8 mouse cellular contexts compared by ENCODE assay signal in the genomic region with DNA sequence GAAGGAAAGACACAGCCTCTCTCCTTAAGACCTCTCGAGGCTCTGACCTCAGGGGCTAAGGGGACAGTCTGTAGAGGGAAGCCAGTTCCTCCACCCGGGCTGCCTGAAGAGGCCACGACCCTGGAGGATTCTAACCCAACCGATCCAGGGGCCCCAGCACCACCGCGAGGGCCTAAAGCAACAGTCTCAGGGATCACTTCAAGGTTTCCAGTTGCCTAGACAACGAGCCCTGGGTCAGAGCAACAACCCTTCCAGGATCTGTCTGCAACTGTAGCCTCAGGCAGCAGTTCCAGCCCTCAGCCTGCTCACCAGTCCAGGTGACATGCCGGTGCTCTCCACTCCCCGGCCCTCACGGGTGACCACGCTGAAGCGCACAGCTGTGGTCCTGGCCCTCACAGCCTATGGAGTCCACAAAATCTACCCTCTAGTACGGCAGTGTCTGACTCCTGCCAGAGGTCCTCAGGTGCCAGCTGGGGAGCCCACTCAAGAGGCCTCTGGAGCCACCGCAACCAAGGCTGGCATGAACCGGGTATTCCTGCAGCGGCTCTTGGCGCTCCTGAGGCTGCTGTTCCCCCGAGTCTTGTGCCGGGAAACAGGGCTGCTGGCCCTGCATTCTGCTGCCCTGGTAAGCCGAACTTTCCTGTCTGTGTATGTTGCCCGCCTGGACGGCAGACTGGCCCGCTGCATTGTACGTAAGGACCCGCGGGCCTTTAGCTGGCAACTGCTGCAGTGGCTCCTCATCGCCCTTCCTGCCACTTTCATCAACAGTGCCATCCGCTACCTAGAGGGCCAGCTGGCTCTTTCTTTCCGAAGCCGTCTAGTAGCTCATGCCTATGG. TPM values are rescaled to one million over a fixed set of nuclear protein-coding genes. Genes with fewer than 3 reads are reported as not detected.
DNase-seq lines count a peak whose midpoint lies in the region; ATAC-seq and TF ChIP-seq lines count a peak whose summit lies in the region.

No protein-coding gene starts in this region.

- peak overlapping the region; percentile 21 for H3K4me3 ChIP-seq in C2C12 (ENCODE audit: insufficient read depth, poor library complexity, severe bottlenecking)
- H3K4me3 ChIP-seq in testis, adult 2 months (ENCODE audit: control insufficient read depth, low read depth, low read length): peak overlapping the region; percentile 91

- no peak for TF ChIP-seq CTCF in C2C12 (IDR thresholded peaks at IDR 0.05; ENCODE audit: control insufficient read depth, insufficient read depth, insufficient read length)
- TF ChIP-seq CTCF in testis, adult 2 months (IDR thresholded peaks at IDR 0.05; ENCODE audit: control insufficient read depth, insufficient read depth, insufficient replicate concordance, low read depth, low read length): no peak

- no peaks in the 10 kb centered on the region for H3K27me3 ChIP-seq in C2C12 (ENCODE audit: control insufficient read depth, insufficient read depth, insufficient read length)
- H3K27me3 ChIP-seq in testis, adult 2 months (ENCODE audit: control insufficient read depth, insufficient read depth, low read length): no peaks in the 10 kb centered on the region

- peak; percentile 32 for DNase-seq in CD4-positive, CD25-positive, alpha-beta regulatory T cell, adult 2 months (ENCODE audit: low read depth, low spot score)
- DNase-seq in cerebellum, adult 8-10 months: peak; percentile 41
- DNase-seq in gastrocnemius, postnatal 14 days: peak; percentile 9
- peak; percentile 2 for DNase-seq in kidney, postnatal 14 days

- intact Hi-C loops in gastrocnemius, postnatal 14 days (cut with DNase I; ENCODE audit: low total_unique reads): no loop called here

- H3K27ac ChIP-seq in testis, adult 2 months (ENCODE audit: control insufficient read depth, insufficient read depth, low read depth, low read length): peak overlapping the region; percentile 57

- H3K79me2 ChIP-seq in C2C12 (ENCODE audit: control insufficient read depth, insufficient read depth): peaks cover 26% of the 10 kb centered on the region

- no peak for ATAC-seq in CD4-positive, CD25-positive, alpha-beta regulatory T cell, adult 4 months
- peak; percentile 11 for ATAC-seq in megakaryocyte-erythroid progenitor cell, adult 5-6 weeks (replicated peaks; ENCODE audit: low FRiP score, low TSS enrichment, poor library complexity, severe bottlenecking)

- peaks cover 12% of the 10 kb centered on the region for H3K36me3 ChIP-seq in C2C12 (ENCODE audit: control insufficient read depth, insufficient read depth)
- no peaks in the 10 kb centered on the region for H3K36me3 ChIP-seq in testis, adult 2 months (ENCODE audit: control insufficient read depth, insufficient read depth, low read length)

- H3K4me1 ChIP-seq in testis, adult 2 months (ENCODE audit: control insufficient read depth, insufficient read depth, low read length): peaks cover 10% of the 10 kb centered on the region

- H3ac ChIP-seq in C2C12 (ENCODE audit: control insufficient read depth, insufficient read length, low read depth): peak overlapping the region; percentile 47

- H3K79me3 ChIP-seq in C2C12 (ENCODE audit: low read depth): peaks cover 18% of the 10 kb centered on the region

- TF ChIP-seq POLR2A in testis, adult 2 months (IDR thresholded peaks at IDR 0.05; ENCODE audit: control insufficient read depth, low read depth, low read length): no peak

TF ChIP-seq in C2C12, 6 proteins besides CTCF, POLR2A, EP300 and RAD21:
- TF ChIP-seq FOSL1 (IDR thresholded peaks at IDR 0.05; ENCODE audit: insufficient read depth, low read length, poor library complexity, severe bottlenecking) (no peak), MAX (IDR thresholded peaks at IDR 0.05) (no peak), MYOD1 (IDR thresholded peaks at IDR 0.05; ENCODE audit: control insufficient read depth, insufficient read length, low read depth) (no peak), USF1 (IDR thresholded peaks at IDR 0.05; ENCODE audit: low read depth) (no peak), MYOG (IDR thresholded peaks at IDR 0.05; ENCODE audit: control insufficient read depth, extremely low read depth, insufficient read length) (no peak), CEBPB (IDR thresholded peaks at IDR 0.05; ENCODE audit: low read depth) (no peak)

RNA-seq across cellular contexts. Expression of gene Abcd1, which starts 0.5 kb away (rescaled TPM):
- 10 to 100 TPM; 23.3 to 44.3 TPM for polyA plus RNA-seq in CD4-positive, CD25-positive, alpha-beta regulatory T cell, adult 4 months (2017; shearing (Covaris generic))
- 7.6 TPM for polyA plus RNA-seq in C2C12 (2012; fragmentation: generic; extraction: Trizol)
- total RNA-seq in gastrocnemius, postnatal 14 days (2021): 10 to 100 TPM; 22.2 to 22.9 TPM
- 8.9 and 12.1 TPM in 2 replicates for total RNA-seq in megakaryocyte-erythroid progenitor cell, adult 5-6 weeks (2014; fragmentation: Nextera tagmentation)
- total RNA-seq in megakaryocyte-erythroid progenitor cell, adult 5-6 weeks (2017): 3.5 and 6.4 TPM in 2 replicates
- polyA plus RNA-seq in testis, adult 2 months (2012; rRNA removed): 21.1 and 24.4 TPM in 2 replicates

RNA-seq across cellular contexts. Expression of gene Bcap31, which starts 1.0 kb away (rescaled TPM):
- 100 to 1,000 TPM; 283 to 291 TPM for polyA plus RNA-seq in CD4-positive, CD25-positive, alpha-beta regulatory T cell, adult 4 months (2017; shearing (Covaris generic))
- 185 TPM for polyA plus RNA-seq in C2C12 (2012; fragmentation: generic; extraction: Trizol)
- total RNA-seq in gastrocnemius, postnatal 14 days (2021): 10 to 100 TPM; 60.5 to 68.8 TPM
- 117 and 129 TPM in 2 replicates for total RNA-seq in megakaryocyte-erythroid progenitor cell, adult 5-6 weeks (2014; fragmentation: Nextera tagmentation)
- total RNA-seq in megakaryocyte-erythroid progenitor cell, adult 5-6 weeks (2017): 177 and 215 TPM in 2 replicates
- polyA plus RNA-seq in testis, adult 2 months (2012; rRNA removed): 10.8 and 12.2 TPM in 2 replicates

RNA-seq across cellular contexts. Expression of gene Plxnb3, which starts 40.0 kb away (rescaled TPM):
- polyA plus RNA-seq in CD4-positive, CD25-positive, alpha-beta regulatory T cell, adult 4 months (2017; shearing (Covaris generic)): not detected
- 0.02 TPM for polyA plus RNA-seq in C2C12 (2012; fragmentation: generic; extraction: Trizol)
- 1 to 10 TPM; 1.2 to 1.8 TPM for total RNA-seq in gastrocnemius, postnatal 14 days (2021)
- total RNA-seq in megakaryocyte-erythroid progenitor cell, adult 5-6 weeks (2014; fragmentation: Nextera tagmentation): not detected in 2 replicates
- total RNA-seq in megakaryocyte-erythroid progenitor cell, adult 5-6 weeks (2017): 0.19 TPM in 1 of 2 replicates, not detected in the other
- 0.06 and 0.07 TPM in 2 replicates for polyA plus RNA-seq in testis, adult 2 months (2012; rRNA removed)

RNA-seq across cellular contexts. Expression of gene Slc6a8, which starts 44.0 kb away (rescaled TPM):
- polyA plus RNA-seq in CD4-positive, CD25-positive, alpha-beta regulatory T cell, adult 4 months (2017; shearing (Covaris generic)): under 1 TPM; 0.63 TPM
- 62.8 TPM for polyA plus RNA-seq in C2C12 (2012; fragmentation: generic; extraction: Trizol)
- 10 to 100 TPM; 55.5 to 58.5 TPM for total RNA-seq in gastrocnemius, postnatal 14 days (2021)
- 2.0 TPM in 1 of 2 replicates, not detected in the other for total RNA-seq in megakaryocyte-erythroid progenitor cell, adult 5-6 weeks (2014; fragmentation: Nextera tagmentation)
- total RNA-seq in megakaryocyte-erythroid progenitor cell, adult 5-6 weeks (2017): 0.34 TPM in 1 of 2 replicates, not detected in the other
- 4.9 and 5.7 TPM in 2 replicates for polyA plus RNA-seq in testis, adult 2 months (2012; rRNA removed)

RNA-seq across cellular contexts. Expression of gene Pnck, which starts 57.0 kb away (rescaled TPM):
- polyA plus RNA-seq in CD4-positive, CD25-positive, alpha-beta regulatory T cell, adult 4 months (2017; shearing (Covaris generic)): 1 to 10 TPM; 2.6 to 2.7 TPM
- polyA plus RNA-seq in C2C12 (2012; fragmentation: generic; extraction: Trizol): 0.06 TPM
- 10 to 100 TPM; 15.4 to 16.3 TPM for total RNA-seq in gastrocnemius, postnatal 14 days (2021)
- 2.7 TPM in 1 of 2 replicates, not detected in the other for total RNA-seq in megakaryocyte-erythroid progenitor cell, adult 5-6 weeks (2014; fragmentation: Nextera tagmentation)
- total RNA-seq in megakaryocyte-erythroid progenitor cell, adult 5-6 weeks (2017): not detected in 2 replicates
- polyA plus RNA-seq in testis, adult 2 months (2012; rRNA removed): 4.0 and 4.3 TPM in 2 replicates

Comparison
In these comparisons a context has a peak if more than half of its experiments do, and no peak if none do; other contexts are left out.
1. RNA of gene Bcap31, which starts 1.0 kb away (polyA plus RNA-seq): 283 to 291 TPM in CD4-positive, CD25-positive, alpha-beta regulatory T cell, adult 4 months and 185 TPM in C2C12 (single experiment); 10.8 to 12.2 TPM in testis, adult 2 months; every median in the first group is over 10 times any median in the second.
2. Peak in every context shown above with its lines, with median percentiles within 50 percentile points of each other: DNase-seq.